Mouse (Mus musculus) G1E-ER4 (cell line): ENCODE results near the gene Rex2. TPM values are rescaled to one million over a fixed set of nuclear protein-coding genes. Genes with fewer than 3 reads are reported as not detected.
"Not testable (repeated sequence)": the region's sequence is repeated elsewhere in the genome, so short reads cannot be mapped to it uniquely, and the experiment has no call there.

Source experiments
- GATA1 ChIP-seq: IDR thresholded peaks from one replicate; pipeline ENCODE4 v1.8.0; 2012; ENCODE audit warnings: low read length, inconsistent platforms
- polyA plus RNA-seq: library from polyadenylated mRNA; stranded (reverse); fragments of >175 nt; gene quantifications from 2 replicates; pipeline ENCODE4 v1.2.3, GENCODE M21; 2012

The Rex2 gene
- polyA plus RNA-seq: not detected in 2 replicates

DNA sequence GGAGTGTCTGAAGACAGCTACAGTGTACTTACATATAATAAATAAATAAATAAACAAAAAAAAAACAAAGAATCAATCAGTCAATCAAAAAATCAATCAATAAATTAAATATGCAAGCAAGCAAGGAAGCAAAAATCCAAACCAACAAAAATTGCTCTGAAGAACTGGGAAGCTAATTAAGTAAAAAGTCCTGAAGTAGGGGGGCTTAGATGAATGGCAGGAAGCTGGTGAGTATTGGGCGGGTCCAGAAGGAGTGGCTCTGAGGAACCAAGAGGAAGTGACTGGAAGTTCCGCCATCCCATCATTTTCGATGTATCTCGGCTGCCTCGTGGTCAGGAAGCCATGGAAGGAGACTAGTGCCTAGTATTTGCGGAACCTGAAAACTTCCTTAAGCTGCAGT, at the start of gene Rex2:
Rex2 (plus strand) TSS at position 301 of the 400 bp plus-strand sequence.
- not testable (repeated sequence) for TF ChIP-seq GATA1

Other genes starting within 250 kb of the Rex2 start
- not detected in 2 replicates for gene Gm21411, start 112.3 kb upstream of the Rex2 start, polyA plus RNA-seq
- gene Zfp989, start 49.9 kb upstream of the Rex2 start, polyA plus RNA-seq: not detected in 2 replicates
- gene Zfp991, start 110.2 kb downstream of the Rex2 start, polyA plus RNA-seq: not detected in 2 replicates